Mouse (Mus musculus) midbrain, embryonic 16.5 days (tissue): ENCODE measurements around the gene Hgfac. TPM values are rescaled to one million over a fixed set of nuclear protein-coding genes. Genes with fewer than 3 reads are reported as not detected.

ENCODE experiments used
- microRNA-seq: library from miRNA; unstranded; fragments of <30 nt; microRNA quantifications from one replicate; pipeline ENCODE4, GENCODE M21; 2017
- polyA plus RNA-seq: library from polyadenylated mRNA; unstranded; fragments of >200 nt; fragmentation: Nextera tagmentation; extraction: Ambion mirVana; gene quantifications from 2 replicates; pipeline ENCODE4 v1.2.1, GENCODE M21; 2015

Hgfac gene
- polyA plus RNA-seq, 1 experiment from 2014 or later: 0.16 TPM

Small RNA genes lying within 50 kb of the gene (microRNA-seq; reads per million reads assigned to microRNA genes)
- gene Mir3097: 8.4 reads per million, percentile 29 among the genes with 10 or more reads in this experiment

Other genes starting within 250 kb of the Hgfac start
- 6.8 and 8.9 TPM in 2 replicates for gene Msantd1, start 133.5 kb upstream of the Hgfac start, polyA plus RNA-seq
- gene Rgs12, start 92.1 kb upstream of the Hgfac start, polyA plus RNA-seq: 42.3 and 52.9 TPM in 2 replicates
- gene Dok7, start 15.3 kb downstream of the Hgfac start, polyA plus RNA-seq: 8.2 and 10.4 TPM in 2 replicates
- gene Lrpap1, start 64.3 kb downstream of the Hgfac start, polyA plus RNA-seq: 133 and 141 TPM in 2 replicates
- 0.36 and 0.39 TPM in 2 replicates for gene Adra2c, start 236.8 kb downstream of the Hgfac start, polyA plus RNA-seq